Mouse (Mus musculus): Measurements from ENCODE around the gene Olfr691.
"Not testable (repeated sequence)": the region's sequence is repeated elsewhere in the genome, so short reads cannot be mapped to it uniquely, and the experiment has no call there.

Olfr691 gene

DNA sequence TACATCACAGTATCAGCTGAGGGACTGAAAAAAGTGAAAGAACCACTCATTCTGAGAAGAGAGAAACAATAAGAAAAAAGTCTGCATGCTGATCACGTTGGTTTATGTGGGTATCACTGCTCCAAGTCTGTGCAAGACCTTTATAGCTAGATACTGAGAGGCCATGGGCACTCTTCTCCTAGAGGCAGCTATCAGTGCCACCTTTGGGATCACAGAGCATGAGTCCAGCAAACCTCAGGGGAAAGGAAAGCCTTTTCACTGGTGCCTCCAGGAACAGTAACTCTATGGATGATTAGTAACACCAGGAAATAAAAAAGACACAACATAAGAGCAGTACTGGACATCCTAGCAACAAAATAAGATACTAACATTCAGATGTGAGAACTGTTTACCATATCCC, at the start of gene Olfr691:
TSS of gene Olfr691 (minus strand) at position 101 of the 400 bp plus-strand sequence.
- no peak for DNase-seq (ENCODE audit: low read depth, low spot score)

DNA sequence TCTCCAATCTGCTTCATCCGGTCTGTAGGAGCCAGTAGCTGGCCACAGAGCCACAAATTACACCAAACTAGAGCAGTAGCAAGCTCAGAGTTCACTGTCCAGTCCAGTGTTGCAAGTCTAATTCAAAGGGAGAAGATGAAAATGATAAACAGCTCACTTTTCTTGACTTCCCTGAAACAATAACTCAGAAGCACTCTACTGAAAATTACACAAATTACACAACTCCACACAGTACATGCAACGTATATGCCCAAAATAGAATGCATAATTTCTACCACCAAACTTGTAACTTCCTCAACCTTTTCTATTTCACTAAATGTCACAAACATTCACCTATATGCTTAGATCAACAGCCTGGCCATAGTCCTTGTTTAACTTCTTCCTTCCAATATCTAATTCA, 48.2 kb upstream of the Olfr691 start:
- DNase-seq (ENCODE audit: low read depth, low spot score), result no peak

DNA sequence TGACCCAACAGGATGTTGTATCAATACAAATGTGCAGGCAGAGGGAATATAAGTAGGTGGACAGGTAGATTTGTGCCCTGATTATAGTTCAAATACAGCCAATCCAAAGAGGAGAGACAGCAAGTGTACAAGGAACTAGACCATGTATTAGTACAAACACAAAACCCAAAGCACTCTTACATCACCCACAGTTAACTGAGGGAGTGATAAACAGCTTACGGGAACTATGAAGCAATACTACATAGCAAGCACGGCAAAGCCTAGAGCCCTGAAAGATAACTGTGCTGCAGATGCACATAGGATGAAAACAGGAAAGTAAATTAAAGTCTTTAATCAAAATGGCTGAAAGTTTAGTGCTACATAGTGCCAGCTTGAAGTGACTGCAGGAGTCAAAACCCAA, 45.6 kb upstream of the Olfr691 start:
- DNase-seq (ENCODE audit: low read depth, low spot score), result no peak

DNA sequence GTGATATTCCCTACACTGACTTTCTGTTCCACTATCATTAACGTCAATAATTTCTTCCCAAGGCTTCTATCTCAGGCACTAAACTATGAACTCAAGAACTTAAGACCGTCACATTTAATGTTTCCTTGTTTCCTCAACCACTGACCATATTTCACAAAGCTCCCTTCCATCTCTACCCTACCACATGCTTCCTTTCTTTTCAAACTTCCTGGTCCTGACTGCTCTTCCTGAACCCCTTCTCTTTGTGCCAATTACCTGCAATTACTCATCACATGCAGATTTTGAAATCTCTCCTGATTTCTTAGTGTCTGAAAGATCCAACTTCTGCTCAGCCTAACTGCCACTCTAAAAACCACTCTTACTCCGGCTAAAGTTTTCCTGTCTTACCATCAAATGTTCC, 38.3 kb upstream of the Olfr691 start:
- no peak for DNase-seq (ENCODE audit: low read depth, low spot score)

DNA sequence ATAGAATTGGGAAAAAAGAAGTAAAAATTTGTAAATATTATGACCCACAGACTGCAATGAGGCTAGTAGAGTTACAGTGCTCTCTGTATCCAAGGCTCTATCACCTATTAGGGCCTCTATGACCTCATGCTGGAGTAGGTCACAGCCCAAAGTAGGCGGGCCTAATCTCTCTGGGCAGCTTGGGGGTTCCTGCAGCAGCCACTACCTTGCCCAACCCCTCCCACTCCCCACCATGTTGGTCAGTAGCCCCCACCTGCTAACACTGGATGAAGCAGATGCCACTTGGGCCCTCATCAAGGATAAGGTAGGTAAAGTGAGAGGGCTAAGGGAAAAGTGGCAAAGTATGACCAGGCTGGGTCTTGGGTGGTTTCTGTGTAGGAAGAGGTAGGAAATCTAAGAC, 32.8 kb upstream of the Olfr691 start, which contains the start of gene Gm5901:
TSS of gene Gm5901 (plus strand) at position 173 of the 400 bp plus-strand sequence.
- no peak for DNase-seq (ENCODE audit: low read depth, low spot score)

DNA sequence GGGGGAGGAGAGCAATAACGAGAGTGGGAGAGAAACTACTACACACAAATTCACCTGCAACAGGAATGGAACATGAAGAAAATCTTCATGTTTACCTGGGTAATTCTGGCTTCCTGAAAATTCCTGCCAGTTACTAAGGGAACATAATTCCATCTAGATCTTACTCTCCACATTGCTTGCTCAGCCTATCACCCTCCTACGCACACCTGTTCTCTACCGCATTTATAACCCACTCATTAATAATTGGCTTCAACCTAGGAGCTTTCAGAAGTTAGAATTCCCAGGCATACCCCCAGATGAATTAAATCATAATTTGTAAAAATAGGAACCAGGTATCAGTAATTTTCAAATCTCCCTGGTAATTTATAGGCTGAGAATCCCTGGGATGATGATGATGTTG, 31.9 kb upstream of the Olfr691 start:
- no peak for DNase-seq (ENCODE audit: low read depth, low spot score)

DNA sequence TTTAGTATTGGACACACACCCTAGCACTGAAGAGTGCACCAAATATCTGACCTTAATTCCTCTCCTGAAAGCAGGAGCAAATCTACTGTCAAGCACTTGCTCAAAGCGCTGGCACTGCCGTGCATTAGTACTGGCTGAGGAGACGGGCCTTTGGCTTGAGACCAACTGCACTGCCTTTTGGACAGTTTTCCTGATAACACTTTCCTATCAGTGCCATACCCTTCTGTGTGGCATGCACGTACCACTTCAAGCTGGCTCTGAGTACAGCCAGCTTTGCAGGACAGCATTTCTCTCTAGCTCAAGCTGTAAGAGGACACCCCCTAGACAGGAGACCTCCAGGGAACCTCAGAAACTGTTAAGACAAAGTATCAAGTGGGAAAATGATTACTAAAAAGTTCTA, 31.4 kb upstream of the Olfr691 start:
- DNase-seq (ENCODE audit: low read depth, low spot score), result no peak

DNA sequence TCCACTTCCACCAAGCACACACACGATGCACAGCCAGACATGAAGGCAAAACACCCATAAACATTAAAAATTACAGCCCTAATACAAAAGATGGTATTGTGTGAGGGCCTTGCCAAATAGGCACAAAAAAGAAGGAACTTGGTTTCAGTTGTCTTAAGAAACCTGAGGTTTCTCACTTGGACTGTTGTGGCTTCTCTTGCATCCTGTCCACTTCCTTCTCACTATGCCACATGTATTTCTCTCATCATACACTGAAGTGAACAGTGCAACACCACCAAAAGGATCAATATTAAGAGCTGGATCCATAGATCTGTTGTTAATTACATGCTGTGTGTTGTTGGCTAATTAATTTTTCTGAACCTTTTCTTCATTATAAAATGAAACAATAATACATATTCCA, 30.8 kb upstream of the Olfr691 start:
- no peak for DNase-seq (ENCODE audit: low read depth, low spot score)

DNA sequence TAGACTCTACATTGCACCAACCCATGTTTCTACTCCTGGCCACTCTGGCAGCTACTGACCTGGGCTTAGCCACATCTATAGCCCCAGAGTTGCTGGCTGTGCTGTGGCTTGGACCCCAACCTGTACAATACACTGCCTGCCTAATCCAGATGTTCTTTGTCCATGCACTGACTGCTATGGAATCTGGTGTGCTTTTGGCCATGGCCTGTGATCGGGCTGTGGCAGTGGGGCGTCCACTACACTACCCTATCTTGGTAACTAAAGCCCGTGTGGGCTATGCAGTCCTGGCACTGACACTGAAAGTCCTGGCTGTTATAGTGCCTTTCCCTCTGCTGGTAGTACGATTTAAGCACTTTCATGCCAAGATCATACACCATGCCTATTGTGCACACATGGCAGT, 26.5 kb upstream of the Olfr691 start:
- DNase-seq (ENCODE audit: low read depth, low spot score), result no peak

DNA sequence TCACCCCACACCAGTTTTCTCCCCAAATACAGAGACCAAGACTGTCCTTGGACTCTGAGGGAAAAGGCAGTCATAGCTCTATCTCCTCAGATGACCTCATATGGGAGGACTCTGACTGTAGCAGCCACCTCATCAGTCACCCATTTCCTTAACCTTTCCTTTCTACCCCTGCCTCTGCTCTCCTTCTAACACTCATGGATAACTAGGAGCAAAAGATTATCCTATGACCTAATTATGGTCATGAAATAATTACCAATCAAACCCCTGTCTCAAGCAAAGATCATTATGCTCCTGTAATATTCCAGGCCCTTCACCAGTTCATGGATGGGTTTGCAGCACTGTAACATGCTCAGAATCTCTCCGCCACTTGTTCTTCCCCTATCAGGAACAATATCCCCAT, 25.9 kb upstream of the Olfr691 start, which contains the start of gene Olfr692:
TSS of gene Olfr692 (plus strand) at position 301 of the 400 bp plus-strand sequence.
- DNase-seq (ENCODE audit: low read depth, low spot score), result no peak

DNA sequence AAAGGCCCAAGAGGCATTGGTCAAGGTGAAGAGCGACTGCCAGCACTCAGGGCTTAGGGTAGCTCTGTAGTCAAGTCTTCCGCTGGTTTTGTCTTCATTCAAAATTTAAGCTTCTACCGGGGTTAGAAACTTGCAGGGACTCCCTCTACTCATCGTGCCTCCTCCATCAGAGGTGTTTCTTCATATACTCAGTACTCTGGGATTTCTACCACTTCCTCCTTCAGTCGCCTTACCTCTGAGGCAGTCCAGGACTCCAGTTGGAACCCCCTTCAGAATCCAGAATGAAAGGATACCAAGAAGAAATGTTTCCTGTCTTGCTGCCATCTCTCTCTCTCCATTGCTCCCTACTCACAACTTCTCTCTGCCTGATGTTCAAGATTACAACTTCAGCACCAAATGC, 25.2 kb upstream of the Olfr691 start:
- DNase-seq (ENCODE audit: low read depth, low spot score), result no peak

DNA sequence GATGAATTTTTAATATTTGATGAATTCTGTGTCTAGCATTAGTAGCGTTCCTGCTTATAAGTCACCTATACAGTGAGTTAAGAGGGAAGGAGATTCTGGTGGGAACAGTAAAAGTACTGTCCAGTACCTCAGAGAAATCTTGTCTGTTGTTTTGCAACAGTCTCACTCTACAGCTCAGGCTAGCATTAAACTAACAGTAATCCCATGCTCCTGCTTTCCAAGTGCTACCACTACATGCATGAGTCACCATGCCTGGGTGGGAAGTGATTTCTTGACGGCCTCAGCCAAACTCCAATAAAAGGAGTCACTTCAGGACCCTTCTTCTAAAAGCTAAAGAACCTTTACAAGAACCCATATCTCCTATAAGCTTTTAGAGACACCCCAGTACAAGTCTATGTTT, 19.6 kb upstream of the Olfr691 start:
- DNase-seq (ENCODE audit: low read depth, low spot score), result no peak

DNA sequence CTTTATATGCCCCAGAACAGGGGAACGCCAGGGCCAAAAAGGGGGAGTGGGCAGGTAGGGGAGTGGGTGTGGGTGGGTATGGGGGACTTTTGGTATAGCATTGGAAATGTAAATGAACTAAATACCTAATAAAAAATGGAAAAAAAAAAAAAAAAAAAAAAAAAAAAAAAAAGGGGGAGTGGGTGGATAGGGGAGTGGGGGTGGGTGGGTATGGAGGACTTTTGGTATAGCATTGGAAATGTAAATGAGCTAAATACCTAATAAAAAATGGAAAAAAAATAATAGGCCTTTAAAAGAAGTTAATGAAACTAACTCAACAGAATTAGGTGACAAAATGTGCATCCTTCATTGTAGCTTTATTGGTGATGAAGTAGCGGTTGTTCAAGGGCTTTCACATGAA, 14.4 kb upstream of the Olfr691 start:
- DNase-seq (ENCODE audit: low read depth, low spot score), result not testable (repeated sequence)

DNA sequence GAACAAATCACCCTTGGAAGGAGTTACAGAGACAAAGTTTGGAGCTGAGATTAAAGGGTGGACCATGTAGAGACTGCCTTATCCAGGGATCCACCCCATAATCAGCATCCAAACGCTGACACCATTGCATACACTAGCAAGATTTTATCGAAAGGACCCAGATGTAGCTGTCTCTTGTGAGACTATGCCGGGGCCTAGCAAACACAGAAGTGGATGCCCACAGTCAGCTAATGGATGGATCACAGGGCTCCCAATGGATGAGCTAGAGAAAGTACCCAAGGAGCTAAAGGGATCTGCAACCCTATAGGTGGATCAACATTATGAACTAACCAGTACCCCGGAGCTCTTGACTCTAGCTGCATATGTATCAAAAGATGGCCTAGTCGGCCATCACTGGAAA, 14.0 kb upstream of the Olfr691 start:
- DNase-seq (ENCODE audit: low read depth, low spot score), result not testable (repeated sequence)

DNA sequence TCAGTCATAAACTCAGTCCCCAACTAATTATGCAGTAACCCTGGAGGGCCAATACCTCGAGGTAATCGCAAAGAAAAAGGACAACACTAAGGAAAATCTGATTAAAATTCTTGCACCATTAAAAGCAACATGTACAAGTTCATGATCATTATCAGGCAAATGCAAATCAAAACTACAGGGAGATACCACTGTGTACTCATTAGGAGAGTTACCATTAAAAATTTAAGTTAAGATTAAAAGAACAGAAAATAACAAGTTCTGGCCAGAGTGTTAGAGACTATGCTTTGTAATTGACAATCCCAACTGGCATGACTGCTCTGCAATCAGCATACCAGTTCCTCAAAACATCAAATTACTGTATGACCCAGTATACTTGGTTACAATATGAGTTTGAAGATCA, 682 bp upstream of the Olfr691 start:
- no peak for DNase-seq (ENCODE audit: low read depth, low spot score)

DNA sequence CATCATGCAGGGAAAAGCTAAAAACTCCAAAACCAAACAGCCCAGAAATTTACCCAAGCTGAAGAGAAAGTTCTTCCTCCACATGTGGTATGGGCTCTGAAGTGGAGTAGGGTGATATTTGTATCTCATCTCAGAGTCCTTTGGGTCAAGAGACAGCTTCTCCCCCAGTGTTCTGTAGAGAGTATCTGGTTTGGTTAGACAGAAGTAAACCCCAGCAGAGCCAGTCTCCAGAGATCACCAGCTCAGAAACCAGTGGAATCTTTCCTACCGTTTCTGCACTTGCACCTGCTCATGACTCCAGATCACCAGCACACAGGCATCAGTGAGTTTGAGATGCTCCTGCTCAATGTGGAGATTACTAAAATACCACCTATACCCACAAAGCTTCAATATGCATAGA, 8.1 kb downstream of the Olfr691 start, which contains the start of gene Olfr690:
TSS of gene Olfr690 (minus strand) at position 101 of the 400 bp plus-strand sequence.
- DNase-seq (ENCODE audit: low read depth, low spot score), result no peak

DNA sequence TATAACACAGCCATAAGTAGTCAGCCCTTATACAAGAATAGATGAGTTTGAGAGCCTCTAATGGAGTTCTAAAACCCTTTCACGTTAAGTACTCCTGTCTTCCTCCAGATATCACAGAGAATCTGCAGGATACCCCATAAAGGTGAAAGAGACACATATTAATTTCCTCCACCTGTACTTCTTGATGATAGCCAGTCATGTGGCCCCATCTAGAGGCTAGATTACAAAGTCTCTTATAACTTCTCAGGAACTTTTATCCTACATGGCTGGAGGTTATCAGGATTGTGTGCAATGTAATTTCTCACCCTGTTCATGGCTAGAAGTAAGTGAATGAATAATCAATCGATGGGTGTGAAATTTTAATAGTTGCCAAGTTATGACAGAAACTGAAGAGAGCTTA, 16.8 kb downstream of the Olfr691 start:
- no peak for DNase-seq (ENCODE audit: low read depth, low spot score)

DNA sequence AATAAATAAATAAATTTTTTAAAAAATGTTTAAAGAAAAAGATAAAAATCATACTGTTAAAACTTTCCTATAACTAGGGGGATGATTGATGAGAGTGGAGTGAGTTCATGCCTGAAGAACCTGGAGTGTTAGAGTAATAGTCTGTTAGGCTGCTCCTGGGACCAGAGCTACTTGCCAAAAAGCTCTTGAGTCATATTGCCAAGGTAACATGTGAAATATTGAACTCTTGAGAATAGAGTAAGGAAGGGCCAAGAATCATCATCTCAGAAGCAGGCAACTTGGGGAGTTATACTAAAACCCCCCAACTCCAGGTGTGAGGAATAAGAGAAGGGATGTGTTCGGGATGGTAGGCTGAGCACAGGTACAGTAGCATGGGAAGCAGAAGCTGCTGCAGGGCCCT, 31.2 kb downstream of the Olfr691 start, which contains the start of gene Olfr689:
TSS of gene Olfr689 (plus strand) at position 301 of the 400 bp plus-strand sequence.
- no peak for DNase-seq (ENCODE audit: low read depth, low spot score)

DNA sequence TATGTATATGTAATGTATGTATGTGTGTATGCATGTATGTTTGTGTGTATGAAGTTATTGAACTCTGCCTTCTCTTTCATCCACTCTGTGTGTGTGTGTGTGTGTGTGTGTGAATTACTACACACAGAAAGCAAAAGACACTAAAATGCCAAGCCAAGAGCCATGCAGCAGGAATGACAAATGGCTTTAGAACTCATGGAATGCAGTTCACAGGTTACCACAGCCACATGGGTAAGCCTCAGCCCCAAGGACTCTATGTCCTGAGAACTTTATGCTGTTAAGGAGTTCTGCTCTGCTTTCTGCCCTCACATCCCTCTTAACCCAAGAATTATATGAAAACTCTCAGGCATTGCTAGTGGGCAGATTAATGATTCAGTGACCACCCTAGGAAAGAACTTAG, 52.0 kb downstream of the Olfr691 start:
- DNase-seq (ENCODE audit: low read depth, low spot score), result no peak

DNA sequence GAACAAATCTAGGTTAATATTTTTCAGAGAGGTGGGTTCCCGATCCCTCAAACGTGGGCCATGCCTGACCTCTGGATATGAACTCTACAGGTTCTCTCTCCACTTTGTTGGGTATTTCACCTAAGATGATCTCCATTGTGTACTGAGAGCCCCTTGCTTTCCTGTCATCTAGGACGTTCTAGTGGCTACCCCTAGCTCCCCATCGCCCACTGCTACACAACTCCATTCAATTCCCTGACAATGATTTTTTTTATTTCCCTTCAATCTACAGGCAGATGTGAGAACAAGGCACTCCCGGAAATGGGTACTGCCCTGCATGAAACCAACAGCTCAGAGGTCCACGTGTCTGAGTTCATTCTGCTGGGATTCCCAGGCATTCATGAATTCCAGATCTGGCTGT, 54.3 kb downstream of the Olfr691 start, which contains the start of gene Olfr688:
TSS of gene Olfr688 (plus strand) at position 301 of the 400 bp plus-strand sequence.
- no peak for DNase-seq (ENCODE audit: low read depth, low spot score)
